Mouse (Mus musculus) heart, embryonic 10.5 days (tissue): Measurements from ENCODE around the gene Ciao2a. TPM values are rescaled to one million over a fixed set of nuclear protein-coding genes. Genes with fewer than 3 reads are reported as not detected.

ENCODE experiments used
- DNase-seq: peaks from one replicate; pipeline ENCODE4 v3.0.0-alpha.2; 2017; ENCODE audit warnings: low spot score
- H3K27ac ChIP-seq: fragments of 300-500 bp; sonication (generic); 2 replicates; pipeline ENCODE4 v1.5.1; 2016; ENCODE audit warnings: mild to moderate bottlenecking
- H3K27me3 ChIP-seq: fragments of 300-500 bp; sonication (generic); 2 replicates; pipeline ENCODE4 v1.6.1; 2016; ENCODE audit warnings: mild to moderate bottlenecking; ENCODE audit not compliant: poor library complexity, insufficient read depth, severe bottlenecking
- H3K36me3 ChIP-seq: fragments of 300-500 bp; sonication (generic); 2 replicates; pipeline ENCODE4 v1.6.1; 2016; ENCODE audit warnings: mild to moderate bottlenecking, moderate library complexity
- H3K4me1 ChIP-seq: fragments of 300-500 bp; sonication (generic); 2 replicates; pipeline ENCODE4 v1.6.1; 2016; ENCODE audit warnings: mild to moderate bottlenecking
- H3K4me3 ChIP-seq: fragments of 300-500 bp; sonication (generic); 2 replicates; pipeline ENCODE4 v1.5.1; 2016; ENCODE audit warnings: mild to moderate bottlenecking, moderate library complexity
- H3K9me3 ChIP-seq: fragments of 300-500 bp; sonication (generic); 2 replicates; pipeline ENCODE4 v1.6.1; 2016; ENCODE audit warnings: mild to moderate bottlenecking, moderate library complexity
- WGBS: fragments of 180-500 bp; shearing (Covaris S2); methylation state at CpG from one replicate; pipeline ENCODE4 v1.1.7; 2016; 5-methylcytosine and 5-hydroxymethylcytosine counted together
- polyA plus RNA-seq: library from polyadenylated mRNA; unstranded; fragments of >200 nt; fragmentation: Nextera tagmentation; extraction: Ambion mirVana; gene quantifications from 2 replicates; pipeline ENCODE4 v1.2.1, GENCODE M21; 2016

The Ciao2a gene
- polyA plus RNA-seq, 1 experiment from 2014 or later = 174 TPM

DNA sequence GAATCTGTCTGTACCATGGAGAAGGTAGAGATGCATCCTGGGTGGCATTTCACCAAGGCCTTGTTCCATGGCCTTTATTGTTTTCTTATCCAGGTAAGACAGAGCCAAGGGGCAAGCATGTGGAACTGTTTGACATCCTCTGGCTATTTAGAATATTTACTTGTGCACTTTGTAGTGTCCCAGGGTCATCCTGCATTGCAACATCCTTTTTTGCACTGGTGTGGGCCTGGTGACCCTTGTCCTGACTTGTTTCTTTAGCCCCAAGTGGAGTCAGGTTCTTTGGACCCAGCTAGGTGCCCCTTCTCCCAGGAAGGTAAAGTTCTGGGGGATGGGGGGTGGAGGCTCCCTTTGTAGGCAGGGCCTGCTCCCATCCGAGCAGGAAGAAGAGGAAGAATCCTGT, 51.6 kb downstream of the Ciao2a start:
- Histone ChIP-seq H3K36me3 (no peaks in the 10 kb centered on the region), H3K27ac (no peak overlapping the region), H3K4me1 (peaks cover 25% of the 10 kb centered on the region), H3K4me3 (no peak overlapping the region), H3K9me3 (no peaks in the 10 kb centered on the region), H3K27me3 (no peaks in the 10 kb centered on the region)
- 42% methylated on average over 1 of the region's 1 CpGs for WGBS
- DNase-seq = no peak

- 57% methylated on average over 6 of the region's 6 CpGs for WGBS
- H3K36me3 ChIP-seq = no peaks in the 10 kb centered on the region
- peak overlapping the region; percentile 62; the same call in 1 of the 2 replicates for H3K27ac ChIP-seq
- H3K4me3 ChIP-seq = no peak overlapping the region
- DNase-seq = no peak
- H3K4me1 ChIP-seq = peaks cover 29% of the 10 kb centered on the region
- H3K27me3 ChIP-seq = no peaks in the 10 kb centered on the region
- no peaks in the 10 kb centered on the region for H3K9me3 ChIP-seq
These were observed 53.4 kb downstream of the Ciao2a start for GRCm38 (mm10) chr9:66179795-66180194.

DNA sequence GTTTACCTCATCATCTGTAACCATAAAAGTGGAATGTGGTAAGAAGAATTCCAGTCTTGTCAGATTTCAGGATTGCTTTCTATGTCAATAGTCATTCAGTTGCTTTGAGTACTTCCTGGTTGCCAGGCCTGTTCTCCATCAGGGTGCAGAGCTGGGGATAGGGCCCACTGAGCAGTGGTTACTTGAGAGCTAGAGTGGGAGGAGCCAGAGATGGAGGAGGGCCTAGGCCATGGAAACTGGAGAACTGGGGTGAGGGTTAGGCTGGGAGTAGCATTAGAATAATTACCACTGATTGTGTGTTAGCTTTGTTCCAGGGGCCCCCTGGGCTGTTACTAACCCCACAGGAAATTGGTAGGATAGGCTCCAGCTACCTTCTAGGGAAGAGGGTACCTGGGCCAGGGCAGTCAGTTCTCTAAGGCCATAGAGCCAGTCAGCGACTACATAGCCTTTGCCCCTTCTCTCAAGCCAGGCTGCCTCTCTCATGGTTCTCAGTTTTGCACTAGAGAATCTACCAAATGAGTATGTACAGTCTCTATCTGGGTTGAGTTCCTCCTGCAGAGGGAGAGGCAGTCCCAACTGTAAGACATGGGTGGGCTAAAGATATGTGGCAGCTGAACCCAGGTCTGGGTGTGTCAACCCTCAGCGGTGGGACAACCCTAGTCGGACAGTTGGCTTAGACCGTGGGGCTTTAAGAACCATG, 54.9 kb downstream of the Ciao2a start:
- Histone ChIP-seq H3K27ac (peak overlapping the region; percentile 84), H3K36me3 (no peaks in the 10 kb centered on the region), H3K4me1 (peaks cover 29% of the 10 kb centered on the region), H3K4me3 (peak overlapping the region; percentile 22; the same call in 1 of the 2 replicates), H3K27me3 (no peaks in the 10 kb centered on the region), H3K9me3 (no peaks in the 10 kb centered on the region)
- peak; percentile 82 for DNase-seq
- WGBS = 55% methylated on average over 4 of the region's 4 CpGs

DNA sequence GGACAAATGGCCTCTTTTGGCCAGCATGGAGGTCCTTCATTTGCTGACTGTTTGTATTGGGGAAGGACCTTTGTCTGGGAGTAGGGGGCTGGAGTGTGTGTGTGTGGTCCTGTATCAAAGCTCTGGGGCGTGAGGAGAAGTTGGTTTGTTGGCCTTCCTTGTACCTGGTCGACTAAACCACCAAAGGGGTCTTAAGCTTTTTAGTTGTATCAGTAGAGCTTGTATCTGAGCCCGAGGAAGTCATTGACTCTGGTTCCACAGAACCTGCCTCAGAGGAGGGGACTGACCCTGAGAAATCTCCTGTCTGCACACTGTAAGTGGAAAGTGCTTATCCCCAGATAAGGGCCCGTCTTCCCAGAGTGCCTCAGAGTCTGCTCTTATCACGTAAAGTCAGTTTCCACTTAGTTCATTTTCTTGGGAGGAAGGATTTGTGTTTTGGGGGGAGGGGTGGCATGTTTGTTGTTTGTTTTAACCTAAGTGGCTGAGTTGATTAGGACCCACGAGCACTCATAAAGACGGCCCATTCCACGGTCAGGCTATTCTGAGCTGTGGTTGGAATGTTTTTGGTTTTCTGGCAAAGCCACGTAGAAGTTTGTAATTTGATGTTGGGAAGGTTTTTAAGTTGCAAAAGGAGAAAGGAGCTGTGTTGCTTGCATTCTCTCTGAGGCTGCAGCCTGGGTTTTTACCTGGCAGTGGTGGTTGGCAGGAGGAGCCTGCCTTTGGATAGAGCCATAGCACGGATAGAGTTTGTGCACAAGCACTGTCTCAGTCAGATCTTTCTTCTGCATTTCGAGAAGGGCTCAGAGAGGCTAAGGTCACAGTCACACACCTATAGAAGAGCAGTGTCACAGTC, 55.6 kb downstream of the Ciao2a start:
- peaks cover 29% of the 10 kb centered on the region for H3K4me1 ChIP-seq
- DNase-seq = peak; percentile 91
- 15% methylated on average over 11 of the region's 11 CpGs for WGBS
- H3K4me3 ChIP-seq = peak overlapping the region; percentile 22; the same call in 1 of the 2 replicates
- H3K36me3 ChIP-seq = no peaks in the 10 kb centered on the region
- H3K9me3 ChIP-seq = no peaks in the 10 kb centered on the region
- no peaks in the 10 kb centered on the region for H3K27me3 ChIP-seq
- H3K27ac ChIP-seq = peak overlapping the region; percentile 84

GRCm38 (mm10) chr9:66182679-66182993, 56.2 kb downstream of the Ciao2a start:
- H3K4me3 ChIP-seq = no peak overlapping the region
- no peaks in the 10 kb centered on the region for H3K36me3 ChIP-seq
- peaks cover 29% of the 10 kb centered on the region for H3K4me1 ChIP-seq
- peak overlapping the region; percentile 84 for H3K27ac ChIP-seq
- 43% methylated on average over 3 of the region's 3 CpGs for WGBS
- DNase-seq = peak; percentile 81
- H3K9me3 ChIP-seq = no peaks in the 10 kb centered on the region
- H3K27me3 ChIP-seq = no peaks in the 10 kb centered on the region

GRCm38 (mm10) chr9:66183023-66183422, 56.6 kb downstream of the Ciao2a start:
- Histone ChIP-seq H3K27ac (peak overlapping the region; percentile 84), H3K27me3 (no peaks in the 10 kb centered on the region), H3K36me3 (no peaks in the 10 kb centered on the region), H3K9me3 (no peaks in the 10 kb centered on the region), H3K4me3 (no peak overlapping the region), H3K4me1 (peaks cover 29% of the 10 kb centered on the region)
- DNase-seq = no peak
- WGBS = 66% methylated on average over 3 of the region's 3 CpGs

DNA sequence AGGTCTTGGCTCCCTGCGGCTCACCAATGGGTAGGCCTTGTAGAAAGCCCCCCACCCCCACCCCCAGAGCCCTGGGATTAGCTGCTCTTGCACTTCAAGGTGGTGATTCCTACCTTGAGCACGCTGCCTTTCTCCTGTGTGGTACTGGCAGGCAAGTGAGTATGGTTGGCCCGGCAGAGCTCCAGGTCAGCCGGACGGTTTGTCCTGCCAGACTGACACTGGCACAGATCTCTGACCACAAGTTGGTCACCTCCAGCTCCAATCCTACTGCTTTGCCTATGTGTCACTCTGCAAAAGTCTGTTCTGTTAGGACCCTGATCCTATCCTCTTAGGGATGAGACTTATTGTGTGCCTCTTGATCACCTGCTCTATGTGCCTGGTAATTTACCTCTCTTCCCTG, 58.2 kb downstream of the Ciao2a start:
- 59% methylated on average over 5 of the region's 5 CpGs for WGBS
- Histone ChIP-seq H3K9me3 (no peaks in the 10 kb centered on the region), H3K4me1 (peaks cover 28% of the 10 kb centered on the region), H3K27ac (peak overlapping the region; percentile 74), H3K36me3 (no peaks in the 10 kb centered on the region), H3K4me3 (no peak overlapping the region), H3K27me3 (no peaks in the 10 kb centered on the region)
- no peak for DNase-seq

GRCm38 (mm10) chr9:66186426-66186825, 60.0 kb downstream of the Ciao2a start:
- Histone ChIP-seq H3K9me3 (no peaks in the 10 kb centered on the region), H3K27me3 (no peaks in the 10 kb centered on the region), H3K4me3 (no peak overlapping the region), H3K36me3 (no peaks in the 10 kb centered on the region), H3K4me1 (peaks cover 17% of the 10 kb centered on the region), H3K27ac (no peak overlapping the region)
- DNase-seq = no peak
- 42% methylated on average over 6 of the region's 6 CpGs for WGBS

Other genes starting within 250 kb of the Ciao2a start
- gene Pclaf, start 236.4 kb upstream of the Ciao2a start, polyA plus RNA-seq = 131 and 183 TPM in 2 replicates
- gene Trip4, start 217.8 kb upstream of the Ciao2a start, polyA plus RNA-seq = 27.9 and 29.0 TPM in 2 replicates
- 14.2 and 14.9 TPM in 2 replicates for gene Csnk1g1, start 217.7 kb upstream of the Ciao2a start, polyA plus RNA-seq
- gene Ppib, start 66.4 kb upstream of the Ciao2a start, polyA plus RNA-seq = 448 and 551 TPM in 2 replicates
- 2.1 and 3.1 TPM in 2 replicates for gene Snx22, start 56.9 kb upstream of the Ciao2a start, polyA plus RNA-seq
- 81.9 and 101 TPM in 2 replicates for gene Snx1, start within 50 bp of the Ciao2a start, polyA plus RNA-seq
- 7.8 and 8.5 TPM in 2 replicates for gene Dapk2, start 31.6 kb downstream of the Ciao2a start, polyA plus RNA-seq
- gene Herc1, start 223.8 kb downstream of the Ciao2a start, polyA plus RNA-seq = 22.3 and 24.5 TPM in 2 replicates